Comparison of ENCODE assay signal across 9 mouse cellular contexts in genomic region chr19:46764763-46765117, GRCm38 (mm10). TPM values are rescaled to one million over a fixed set of nuclear protein-coding genes. Genes with fewer than 3 reads are reported as not detected.
DNase-seq lines count a peak whose midpoint lies in the region; ATAC-seq and TF ChIP-seq lines count a peak whose summit lies in the region.
"Had no signal": no experiment of that assay in that cellular context is flagged by ENCODE, and none has a peak within 500 bp of the region (broad histone marks: within the 10 kb centered on the region; RNA-seq: fewer than 3 reads in every experiment).

No protein-coding gene starts in this region.

- intact Hi-C loops in heart, postnatal 25 days (cut with DNase I): no loop called here

- no peak for TF ChIP-seq POLR2A in ES-Bruce4 (IDR thresholded peaks at IDR 0.05; ENCODE audit: insufficient read depth, low read length)

- no peak for ATAC-seq in heart, embryonic 14.5 days (ENCODE audit: insufficient number of reproducible peaks, insufficient read depth, low FRiP score, low read depth)
- no peak for ATAC-seq in liver, embryonic 14.5 days (ENCODE audit: insufficient read depth)
- ATAC-seq: Patski had no signal

- H3K4me2 ChIP-seq in heart, embryonic 14.5 days (ENCODE audit: low read length): peak overlapping the region; percentile 100
- H3K4me2 ChIP-seq in liver, embryonic 14.5 days (ENCODE audit: low read depth): peak overlapping the region; percentile 95

- peaks cover 0 to 6% of the 10 kb centered on the region in 2 experiments; a peak in 3 of 4 replicates for H3K4me1 ChIP-seq in heart, embryonic 14.5 days (ENCODE audit: control insufficient read depth in 2 of 2, insufficient read depth in 2 of 2, low read length in 2 of 2)
- H3K4me1 ChIP-seq in ES-Bruce4 (ENCODE audit: control insufficient read depth, insufficient read depth, low read length): peaks cover 2% of the 10 kb centered on the region
- H3K4me1 ChIP-seq in embryonic facial prominence, embryonic 10.5 days: peaks cover 31% of the 10 kb centered on the region
- peaks cover 9 to 13% of the 10 kb centered on the region in 2 experiments for H3K4me1 ChIP-seq in liver, embryonic 14.5 days (replicated peaks; ENCODE audit: control insufficient read depth in 2 of 2, insufficient read depth in 2 of 2, low read length in 1 of 2)

- TF ChIP-seq EP300 in ES-Bruce4 (IDR thresholded peaks at IDR 0.05; ENCODE audit: insufficient read depth, low read depth, low read length): no peak
- no peak for TF ChIP-seq EP300 in liver, embryonic 14.5 days (IDR thresholded peaks at IDR 0.05; ENCODE audit: low read depth)

- 73% methylated on average over 9 of the region's 9 CpGs for WGBS in heart, embryonic 14.5 days
- WGBS in embryonic facial prominence, embryonic 10.5 days: 73% methylated on average over 9 of the region's 9 CpGs
- 76% methylated on average over 9 of the region's 9 CpGs for WGBS in liver, embryonic 14.5 days (ENCODE audit: insufficient replicate concordance)

- DNase-seq in heart, postnatal 25 days (ENCODE audit: low spot score): no peak
- DNase-seq in embryonic facial prominence, embryonic 10.5 days (ENCODE audit: low spot score): no peak
- no peak for DNase-seq in liver, embryonic 14.5 days (ENCODE audit: low read depth in 3 of 3, low spot score in 3 of 3)
- no peak for DNase-seq in urinary bladder, adult 2 months (ENCODE audit: low spot score)
- DNase-seq in embryo, embryonic 10 days (ENCODE audit: low spot score): no peak
- DNase-seq in frontal cortex, postnatal 25 days (ENCODE audit: low spot score in 2 of 2): no peak

- no peaks in the 10 kb centered on the region for H3K9me3 ChIP-seq in heart, embryonic 14.5 days (ENCODE audit: control insufficient read depth, low read length)
- H3K9me3 ChIP-seq in ES-Bruce4 (replicated peaks; ENCODE audit: control insufficient read depth, insufficient read depth, low read length, poor library complexity, severe bottlenecking): no peaks in the 10 kb centered on the region
- no peaks in the 10 kb centered on the region for H3K9me3 ChIP-seq in embryonic facial prominence, embryonic 10.5 days
- H3K9me3 ChIP-seq in liver, embryonic 14.5 days (ENCODE audit: control insufficient read depth, low read length): no peaks in the 10 kb centered on the region

- H3K4me3 ChIP-seq in heart, embryonic 14.5 days (ENCODE audit: control insufficient read depth in 1 of 2, insufficient read depth in 1 of 2, low read depth in 1 of 2, low read length in 2 of 2): no peak overlapping the region
- peak overlapping the region; percentile 11 for H3K4me3 ChIP-seq in ES-Bruce4 (ENCODE audit: low read depth, low read length)
- peak overlapping the region; percentile 88; the same call in 1 of the 2 replicates for H3K4me3 ChIP-seq in embryonic facial prominence, embryonic 10.5 days
- H3K4me3 ChIP-seq in liver, embryonic 14.5 days (ENCODE audit: insufficient read depth in 1 of 2, low read depth in 2 of 2, low read length in 2 of 2): peak overlapping the region in 1 of 2 experiments; percentile 78; a peak in 2 of 4 replicates

- no peak overlapping the region for H3K27ac ChIP-seq in heart, embryonic 14.5 days (replicated peaks in 1 of 2; ENCODE audit: control insufficient read depth in 1 of 2, insufficient read depth in 1 of 2, low read depth in 2 of 2, low read length in 2 of 2)
- H3K27ac ChIP-seq in ES-Bruce4 (ENCODE audit: insufficient read depth, low read length): no peak overlapping the region
- H3K27ac ChIP-seq in embryonic facial prominence, embryonic 10.5 days (replicated peaks): no peak overlapping the region
- H3K27ac ChIP-seq in liver, embryonic 14.5 days: no peak overlapping the region

- H3K27me3 ChIP-seq in heart, embryonic 14.5 days (ENCODE audit: control insufficient read depth, insufficient read depth, low read length): no peaks in the 10 kb centered on the region
- H3K27me3 ChIP-seq in ES-Bruce4 (ENCODE audit: control insufficient read depth, insufficient read depth, low read length, poor library complexity, severe bottlenecking): no peaks in the 10 kb centered on the region
- peaks cover 33% of the 10 kb centered on the region for H3K27me3 ChIP-seq in embryonic facial prominence, embryonic 10.5 days (replicated peaks; ENCODE audit: low read depth, poor library complexity, severe bottlenecking)
- H3K27me3 ChIP-seq in liver, embryonic 14.5 days (ENCODE audit: control insufficient read depth, insufficient read depth, low read length): peaks cover 14% of the 10 kb centered on the region
- H3K27me3 ChIP-seq: Patski had no signal

- no peaks in the 10 kb centered on the region for H3K36me3 ChIP-seq in heart, embryonic 14.5 days (ENCODE audit: control insufficient read depth, insufficient read depth, low read length)
- H3K36me3 ChIP-seq in ES-Bruce4 (ENCODE audit: control insufficient read depth, insufficient read depth, low read length, poor library complexity, severe bottlenecking): no peaks in the 10 kb centered on the region
- H3K36me3 ChIP-seq in embryonic facial prominence, embryonic 10.5 days (replicated peaks): no peaks in the 10 kb centered on the region
- no peaks in the 10 kb centered on the region for H3K36me3 ChIP-seq in liver, embryonic 14.5 days (replicated peaks; ENCODE audit: control insufficient read depth, insufficient read depth, low read depth)

- no peak for TF ChIP-seq CTCF in ES-Bruce4 (IDR thresholded peaks at IDR 0.05; ENCODE audit: low read depth, low read length)
- TF ChIP-seq CTCF in liver, embryonic 14.5 days (IDR thresholded peaks at IDR 0.05; ENCODE audit: low read depth): no peak

- H3K9ac ChIP-seq in heart, embryonic 14.5 days (ENCODE audit: low read length): no peak overlapping the region
- H3K9ac ChIP-seq in ES-Bruce4 (ENCODE audit: low read depth, poor library complexity, severe bottlenecking): no peak overlapping the region
- H3K9ac ChIP-seq in liver, embryonic 14.5 days (replicated peaks): no peak overlapping the region

RNA-seq across cellular contexts. Expression of gene Cnnm2, which starts 3.3 kb away (rescaled TPM):
- polyA plus RNA-seq in heart, embryonic 14.5 days (2014; fragmentation: Nextera tagmentation; extraction: Ambion mirVana): 2.9 and 3.2 TPM in 2 replicates
- 1 to 10 TPM; 4.6 to 7.8 TPM for total RNA-seq in heart, postnatal 25 days (2021)
- 12.1 and 14.8 TPM in 2 replicates for polyA plus RNA-seq in ES-Bruce4 (2011; ENCODE audit: insufficient read depth, insufficient read length, low read depth, missing spikeins)
- polyA plus RNA-seq in embryonic facial prominence, embryonic 10.5 days (2016; fragmentation: Nextera tagmentation; extraction: Ambion mirVana): 2.3 and 3.0 TPM in 2 replicates
- 1.2 and 1.7 TPM in 2 replicates for polyA plus RNA-seq in liver, embryonic 14.5 days (2012; rRNA removed)
- polyA plus RNA-seq in liver, embryonic 14.5 days (2014; fragmentation: Nextera tagmentation; extraction: Ambion mirVana): 1.5 and 2.6 TPM in 2 replicates
- 11.6 and 11.9 TPM in 2 replicates for polyA plus RNA-seq in urinary bladder, adult 2 months (2012; rRNA removed)

RNA-seq across cellular contexts. Expression of gene As3mt, which starts 57.5 kb away (rescaled TPM):
- 49.8 and 55.5 TPM in 2 replicates for polyA plus RNA-seq in heart, embryonic 14.5 days (2014; fragmentation: Nextera tagmentation; extraction: Ambion mirVana)
- 10 to 100 TPM; 93.3 to 97.2 TPM for total RNA-seq in heart, postnatal 25 days (2021)
- polyA plus RNA-seq in ES-Bruce4 (2011; ENCODE audit: insufficient read depth, insufficient read length, low read depth, missing spikeins): 2.6 and 2.9 TPM in 2 replicates
- polyA plus RNA-seq in embryonic facial prominence, embryonic 10.5 days (2016; fragmentation: Nextera tagmentation; extraction: Ambion mirVana): 31.8 and 32.6 TPM in 2 replicates
- polyA plus RNA-seq in liver, embryonic 14.5 days (2012; rRNA removed): 3.8 and 5.1 TPM in 2 replicates
- polyA plus RNA-seq in liver, embryonic 14.5 days (2014; fragmentation: Nextera tagmentation; extraction: Ambion mirVana): 12.8 and 13.4 TPM in 2 replicates
- polyA plus RNA-seq in urinary bladder, adult 2 months (2012; rRNA removed): 21.9 and 25.0 TPM in 2 replicates

Comparison
In these comparisons a context has a peak if more than half of its experiments do, and no peak if none do; other contexts are left out.
1. H3K4me3 ChIP-seq: peak in ES-Bruce4 (single experiment) and embryonic facial prominence, embryonic 10.5 days (single experiment); none in heart, embryonic 14.5 days (0 of 2).